Mouse (Mus musculus): ENCODE data around the gene Ube2l3. TPM values are rescaled to one million over a fixed set of nuclear protein-coding genes. Genes with fewer than 3 reads are reported as not detected.
"Not testable (repeated sequence)": the region's sequence is repeated elsewhere in the genome, so short reads cannot be mapped to it uniquely, and the experiment has no call there.

Gene Ube2l3
- polyA plus RNA-seq, 1 experiment from 2014 or later, result 374 TPM

- WGBS, result 72% methylated on average over 5 of the region's 5 CpGs
- Histone ChIP-seq H3K36me3 (ENCODE audit: control insufficient read depth, insufficient read depth, low read length) (peaks cover 12% of the 10 kb centered on the region), H3K4me1 (ENCODE audit: control insufficient read depth, insufficient read depth, low read length) (peaks cover 12% of the 10 kb centered on the region)
Observed at GRCm38 (mm10) chr16:17168049-17168448, 34.4 kb downstream of the Ube2l3 start.

GRCm38 (mm10) chr16:17167179-17167578 lies 35.3 kb downstream of the Ube2l3 start:
- H3K4me1 ChIP-seq (ENCODE audit: control insufficient read depth, insufficient read depth, low read length), result peaks cover 12% of the 10 kb centered on the region
- no peak overlapping the region for H3K9ac ChIP-seq (ENCODE audit: low read depth, low read length)
- peaks cover 12% of the 10 kb centered on the region for H3K36me3 ChIP-seq (ENCODE audit: control insufficient read depth, insufficient read depth, low read length)
- H3K9me3 ChIP-seq (ENCODE audit: control insufficient read depth, low read length), result no peaks in the 10 kb centered on the region
- no peak overlapping the region for H3K4me3 ChIP-seq (ENCODE audit: low read length)
- no peaks in the 10 kb centered on the region for H3K27me3 ChIP-seq (replicated peaks; ENCODE audit: control insufficient read depth, insufficient read depth, low read length)
- peak; percentile 76 for ATAC-seq
- no peak overlapping the region for H3K4me2 ChIP-seq (ENCODE audit: low read depth, low read length)
- peak overlapping the region; percentile 78 for H3K27ac ChIP-seq (ENCODE audit: low read length)

More at GRCm38 (mm10) chr16:17168049-17168448, 34.4 kb downstream of the Ube2l3 start:
- H3K9ac ChIP-seq (ENCODE audit: low read depth, low read length), result no peak overlapping the region
- peak overlapping the region; percentile 78; the same call in 1 of the 2 replicates for H3K27ac ChIP-seq (ENCODE audit: low read length)
- H3K27me3 ChIP-seq (replicated peaks; ENCODE audit: control insufficient read depth, insufficient read depth, low read length), result no peaks in the 10 kb centered on the region
- H3K4me3 ChIP-seq (ENCODE audit: low read length), result no peak overlapping the region
- H3K9me3 ChIP-seq (ENCODE audit: control insufficient read depth, low read length), result no peaks in the 10 kb centered on the region
- H3K4me2 ChIP-seq (ENCODE audit: low read depth, low read length), result no peak overlapping the region
- ATAC-seq, result no peak

GRCm38 (mm10) chr16:17165478-17165877 lies 37.0 kb downstream of the Ube2l3 start:
- 68% methylated on average over 1 of the region's 1 CpGs for WGBS
- not testable (repeated sequence) for H3K9ac ChIP-seq (ENCODE audit: low read depth, low read length)

GRCm38 (mm10) chr16:17154346-17154745 lies 48.1 kb downstream of the Ube2l3 start:
- H3K36me3 ChIP-seq (ENCODE audit: control insufficient read depth, insufficient read depth, low read length), result peaks cover 1% of the 10 kb centered on the region
- no peak overlapping the region for H3K9ac ChIP-seq (ENCODE audit: low read depth, low read length)
- 99% methylated on average over 2 of the region's 2 CpGs for WGBS
- no peaks in the 10 kb centered on the region for H3K9me3 ChIP-seq (ENCODE audit: control insufficient read depth, low read length)
- no peak overlapping the region for H3K27ac ChIP-seq (ENCODE audit: low read length)
- H3K4me3 ChIP-seq (ENCODE audit: low read length), result no peak overlapping the region
- H3K27me3 ChIP-seq (replicated peaks; ENCODE audit: control insufficient read depth, insufficient read depth, low read length), result no peaks in the 10 kb centered on the region
- ATAC-seq, result no peak
- no peak overlapping the region for H3K4me2 ChIP-seq (ENCODE audit: low read depth, low read length)
- peaks cover 2% of the 10 kb centered on the region; the same call in 1 of the 2 replicates for H3K4me1 ChIP-seq (ENCODE audit: control insufficient read depth, insufficient read depth, low read length)

More at GRCm38 (mm10) chr16:17165478-17165877, 37.0 kb downstream of the Ube2l3 start:
- H3K36me3 ChIP-seq (ENCODE audit: control insufficient read depth, insufficient read depth, low read length); H3K4me3 ChIP-seq (ENCODE audit: low read length); H3K9me3 ChIP-seq (ENCODE audit: control insufficient read depth, low read length); H3K27me3 ChIP-seq (replicated peaks; ENCODE audit: control insufficient read depth, insufficient read depth, low read length); H3K4me2 ChIP-seq (ENCODE audit: low read depth, low read length): not testable (repeated sequence)
- Histone ChIP-seq H3K27ac (ENCODE audit: low read length) (peak overlapping the region; percentile 83), H3K4me1 (ENCODE audit: control insufficient read depth, insufficient read depth, low read length) (peaks cover 12% of the 10 kb centered on the region)
- ATAC-seq, result peak; percentile 92

GRCm38 (mm10) chr16:17151874-17152273 lies 50.6 kb downstream of the Ube2l3 start:
- no peak for ATAC-seq
- Histone ChIP-seq H3K36me3 (ENCODE audit: control insufficient read depth, insufficient read depth, low read length) (no peaks in the 10 kb centered on the region), H3K27ac (ENCODE audit: low read length) (no peak overlapping the region), H3K4me1 (ENCODE audit: control insufficient read depth, insufficient read depth, low read length) (peaks cover 10% of the 10 kb centered on the region), H3K4me3 (ENCODE audit: low read length) (no peak overlapping the region), H3K9ac (ENCODE audit: low read depth, low read length) (no peak overlapping the region), H3K4me2 (ENCODE audit: low read depth, low read length) (no peak overlapping the region), H3K9me3 (ENCODE audit: control insufficient read depth, low read length) (no peaks in the 10 kb centered on the region), H3K27me3 (replicated peaks; ENCODE audit: control insufficient read depth, insufficient read depth, low read length) (no peaks in the 10 kb centered on the region)
- 98% methylated on average over 4 of the region's 4 CpGs for WGBS

GRCm38 (mm10) chr16:17150520-17151258 lies 51.8 kb downstream of the Ube2l3 start:
- H3K27me3 ChIP-seq (replicated peaks; ENCODE audit: control insufficient read depth, insufficient read depth, low read length), result no peaks in the 10 kb centered on the region
- WGBS, result 74% methylated on average over 7 of the region's 7 CpGs
- H3K36me3 ChIP-seq (ENCODE audit: control insufficient read depth, insufficient read depth, low read length), result no peaks in the 10 kb centered on the region
- H3K9me3 ChIP-seq (ENCODE audit: control insufficient read depth, low read length), result no peaks in the 10 kb centered on the region
- 0 out of 2 replicates have a peak overlapping the region, but pooled peaks have one; percentile 8 for H3K4me3 ChIP-seq (ENCODE audit: low read length)
- H3K27ac ChIP-seq (ENCODE audit: low read length), result peak overlapping the region; percentile 95
- peak overlapping the region; percentile 34; the same call in 1 of the 2 replicates for H3K9ac ChIP-seq (ENCODE audit: low read depth, low read length)
- peaks cover 10% of the 10 kb centered on the region for H3K4me1 ChIP-seq (ENCODE audit: control insufficient read depth, insufficient read depth, low read length)
- peak overlapping the region; percentile 32; the same call in 1 of the 2 replicates for H3K4me2 ChIP-seq (ENCODE audit: low read depth, low read length)
- ATAC-seq, result peak; percentile 82

GRCm38 (mm10) chr16:17148084-17148483 lies 54.4 kb downstream of the Ube2l3 start:
- peak; percentile 22 for ATAC-seq
- no peaks in the 10 kb centered on the region for H3K27me3 ChIP-seq (replicated peaks; ENCODE audit: control insufficient read depth, insufficient read depth, low read length)
- H3K9ac ChIP-seq (ENCODE audit: low read depth, low read length), result peak overlapping the region; percentile 81
- 0 out of 2 replicates have a peak overlapping the region, but pooled peaks have one; percentile 3 for H3K27ac ChIP-seq (ENCODE audit: low read length)
- peaks cover 13% of the 10 kb centered on the region for H3K4me1 ChIP-seq (ENCODE audit: control insufficient read depth, insufficient read depth, low read length)
- peak overlapping the region; percentile 99 for H3K4me2 ChIP-seq (ENCODE audit: low read depth, low read length)
- peak overlapping the region; percentile 77 for H3K4me3 ChIP-seq (ENCODE audit: low read length)
- WGBS, result 15% methylated on average over 16 of the region's 16 CpGs
- H3K36me3 ChIP-seq (ENCODE audit: control insufficient read depth, insufficient read depth, low read length), result no peaks in the 10 kb centered on the region
- H3K9me3 ChIP-seq (ENCODE audit: control insufficient read depth, low read length), result no peaks in the 10 kb centered on the region

GRCm38 (mm10) chr16:17147391-17147929 lies 55.0 kb downstream of the Ube2l3 start:
- Histone ChIP-seq H3K4me1 (ENCODE audit: control insufficient read depth, insufficient read depth, low read length) (peaks cover 13% of the 10 kb centered on the region), H3K9me3 (ENCODE audit: control insufficient read depth, low read length) (no peaks in the 10 kb centered on the region), H3K36me3 (ENCODE audit: control insufficient read depth, insufficient read depth, low read length) (no peaks in the 10 kb centered on the region), H3K4me2 (ENCODE audit: low read depth, low read length) (peak overlapping the region; percentile 99), H3K27ac (ENCODE audit: low read length) (peak overlapping the region; percentile 76), H3K9ac (ENCODE audit: low read depth, low read length) (peak overlapping the region; percentile 81), H3K27me3 (replicated peaks; ENCODE audit: control insufficient read depth, insufficient read depth, low read length) (no peaks in the 10 kb centered on the region), H3K4me3 (ENCODE audit: low read length) (peak overlapping the region; percentile 77)
- under 1% methylated on average over 41 of the region's 41 CpGs for WGBS
- ATAC-seq, result peak; percentile 47

GRCm38 (mm10) chr16:17146772-17147235 lies 55.6 kb downstream of the Ube2l3 start, which contains the start of gene Ccdc116:
Gene Ccdc116 (minus strand): TSS chr16:17147229.
- peak within 1 kb of the TSS; percentile 99 for H3K4me2 ChIP-seq (ENCODE audit: low read depth, low read length)
- peak within 1 kb of the TSS; percentile 76 for H3K27ac ChIP-seq (ENCODE audit: low read length)
- H3K36me3 ChIP-seq (ENCODE audit: control insufficient read depth, insufficient read depth, low read length), result no peaks in the 10 kb centered on the region
- H3K4me1 ChIP-seq (ENCODE audit: control insufficient read depth, insufficient read depth, low read length), result peaks cover 13% of the 10 kb centered on the region
- peak within 1 kb of the TSS; percentile 81 for H3K9ac ChIP-seq (ENCODE audit: low read depth, low read length)
- ATAC-seq, result peak; percentile 67
- H3K9me3 ChIP-seq (ENCODE audit: control insufficient read depth, low read length), result no peaks in the 10 kb centered on the region
- WGBS, result under 1% methylated on average over 34 of the region's 34 CpGs
- peak within 1 kb of the TSS; percentile 77 for H3K4me3 ChIP-seq (ENCODE audit: low read length)
- H3K27me3 ChIP-seq (replicated peaks; ENCODE audit: control insufficient read depth, insufficient read depth, low read length), result no peaks in the 10 kb centered on the region

Data from intestine, embryonic 16.5 days (tissue).